Mouse (Mus musculus) embryonic facial prominence, embryonic 12.5 days (tissue): Measurements from ENCODE around the gene Grm5. TPM values are rescaled to one million over a fixed set of nuclear protein-coding genes. Genes with fewer than 3 reads are reported as not detected.

Experiments
- ATAC-seq: fragments of 200-750 bp; cut with Nextera tagmentation; 2 replicates; pipeline ENCODE4 v1.8.0; 2017; ENCODE audit not compliant: insufficient number of reproducible peaks, insufficient read depth, low FRiP score, low TSS enrichment
- H3K27ac ChIP-seq: fragments of 300-500 bp; sonication (generic); 2 replicates; pipeline ENCODE4 v1.5.1; 2016; ENCODE audit warnings: mild to moderate bottlenecking
- H3K27me3 ChIP-seq: fragments of 300-500 bp; sonication (generic); 2 replicates; pipeline ENCODE4 v1.6.1; 2016; ENCODE audit warnings: mild to moderate bottlenecking, moderate library complexity
- H3K36me3 ChIP-seq: fragments of 300-500 bp; sonication (generic); 2 replicates; pipeline ENCODE4 v1.6.1; 2016; ENCODE audit warnings: mild to moderate bottlenecking
- H3K4me1 ChIP-seq: fragments of 300-500 bp; sonication (generic); 2 replicates; pipeline ENCODE4 v1.6.1; 2016
- H3K4me2 ChIP-seq: fragments of 300-500 bp; sonication (generic); replicated peaks from 2 replicates; pipeline ENCODE4 v1.6.1; 2016; ENCODE audit warnings: mild to moderate bottlenecking, moderate library complexity
- H3K4me3 ChIP-seq: fragments of 300-500 bp; sonication (generic); 2 replicates; pipeline ENCODE4 v1.5.1; 2016; ENCODE audit warnings: mild to moderate bottlenecking
- H3K9ac ChIP-seq: fragments of 300-500 bp; sonication (generic); 2 replicates; pipeline ENCODE4 v1.6.1; 2016; ENCODE audit warnings: mild to moderate bottlenecking, moderate library complexity
- H3K9me3 ChIP-seq: fragments of 300-500 bp; sonication (generic); 2 replicates; pipeline ENCODE4 v1.6.1; 2016; ENCODE audit warnings: mild to moderate bottlenecking, moderate library complexity
- WGBS: fragments of 180-500 bp; shearing (Covaris S2); methylation state at CpG from one replicate; pipeline ENCODE4 v1.1.7; 2016; 5-methylcytosine and 5-hydroxymethylcytosine counted together
- polyA plus RNA-seq: library from polyadenylated mRNA; unstranded; fragments of >200 nt; fragmentation: Nextera tagmentation; extraction: Ambion mirVana; gene quantifications from 2 replicates; pipeline ENCODE4 v1.2.1, GENCODE M21; 2016

Gene Grm5
- 0.10 and 0.15 TPM in 2 replicates for polyA plus RNA-seq

- WGBS: 15% methylated on average over 2 of the region's 2 CpGs
- Histone ChIP-seq H3K36me3 (no peaks in the 10 kb centered on the region), H3K4me2 (peak within 1 kb of the TSS; percentile 46), H3K27ac (no peak within 1 kb of the TSS), H3K4me1 (no peaks in the 10 kb centered on the region), H3K9me3 (no peaks in the 10 kb centered on the region), H3K4me3 (peak within 1 kb of the TSS; percentile 25), H3K27me3 (peaks cover 28% of the 10 kb centered on the region), H3K9ac (no peak within 1 kb of the TSS)
- 0 out of 2 replicates have a peak, but pooled peaks have one; percentile 35 for ATAC-seq
These were observed at the start of gene Grm5 for GRCm38 (mm10) chr7:87583868-87584267. Grm5 (plus strand) TSS chr7:87584168.

GRCm38 (mm10) chr7:87539031-87539430 lies 44.9 kb upstream of the Grm5 start:
- H3K27me3 ChIP-seq: no peaks in the 10 kb centered on the region
- no peak overlapping the region for H3K9ac ChIP-seq
- H3K4me1 ChIP-seq: no peaks in the 10 kb centered on the region
- H3K4me3 ChIP-seq: no peak overlapping the region
- H3K27ac ChIP-seq: no peak overlapping the region
- no peak overlapping the region for H3K4me2 ChIP-seq
- no peaks in the 10 kb centered on the region for H3K36me3 ChIP-seq
- no peaks in the 10 kb centered on the region for H3K9me3 ChIP-seq
- no peak for ATAC-seq

GRCm38 (mm10) chr7:87565300-87565699 lies 18.7 kb upstream of the Grm5 start:
- 44% methylated on average over 1 of the region's 1 CpGs for WGBS
- Histone ChIP-seq H3K9ac (no peak overlapping the region), H3K9me3 (no peaks in the 10 kb centered on the region), H3K4me2 (no peak overlapping the region), H3K4me3 (no peak overlapping the region), H3K36me3 (no peaks in the 10 kb centered on the region), H3K4me1 (no peaks in the 10 kb centered on the region), H3K27me3 (no peaks in the 10 kb centered on the region), H3K27ac (no peak overlapping the region)
- no peak for ATAC-seq

GRCm38 (mm10) chr7:87566476-87566875 lies 17.5 kb upstream of the Grm5 start:
- H3K27me3 ChIP-seq: no peaks in the 10 kb centered on the region
- no peak overlapping the region for H3K27ac ChIP-seq
- no peak for ATAC-seq
- no peaks in the 10 kb centered on the region for H3K36me3 ChIP-seq
- H3K9ac ChIP-seq: no peak overlapping the region
- no peaks in the 10 kb centered on the region for H3K4me1 ChIP-seq
- no peaks in the 10 kb centered on the region for H3K9me3 ChIP-seq
- H3K4me2 ChIP-seq: no peak overlapping the region
- no peak overlapping the region for H3K4me3 ChIP-seq

- no peak overlapping the region for H3K27ac ChIP-seq
These were observed 323 bp downstream of the Grm5 start for GRCm38 (mm10) chr7:87584281-87584701.

GRCm38 (mm10) chr7:87586271-87586937 lies 2.4 kb downstream of the Grm5 start:
- no peak overlapping the region for H3K4me2 ChIP-seq
- ATAC-seq: no peak
- 13% methylated on average over 10 of the region's 10 CpGs for WGBS
- H3K4me1 ChIP-seq: no peaks in the 10 kb centered on the region
- no peaks in the 10 kb centered on the region for H3K36me3 ChIP-seq
- H3K27me3 ChIP-seq: peaks cover 28% of the 10 kb centered on the region
- no peaks in the 10 kb centered on the region for H3K9me3 ChIP-seq
- H3K27ac ChIP-seq: no peak overlapping the region
- no peak overlapping the region for H3K4me3 ChIP-seq
- H3K9ac ChIP-seq: no peak overlapping the region

More at GRCm38 (mm10) chr7:87584281-87584701, 323 bp downstream of the Grm5 start:
- H3K36me3 ChIP-seq: no peaks in the 10 kb centered on the region
- peak overlapping the region; percentile 46 for H3K4me2 ChIP-seq
- peak overlapping the region; percentile 25 for H3K4me3 ChIP-seq
- no peaks in the 10 kb centered on the region for H3K4me1 ChIP-seq
- ATAC-seq: peak; percentile 56; the same call in 1 of the 2 replicates
- peaks cover 28% of the 10 kb centered on the region for H3K27me3 ChIP-seq
- no peak overlapping the region for H3K9ac ChIP-seq
- under 1% methylated on average over 28 of the region's 28 CpGs for WGBS
- H3K9me3 ChIP-seq: no peaks in the 10 kb centered on the region

- Histone ChIP-seq H3K36me3 (no peaks in the 10 kb centered on the region), H3K4me3 (no peak overlapping the region), H3K9me3 (no peaks in the 10 kb centered on the region), H3K4me1 (no peaks in the 10 kb centered on the region), H3K9ac (no peak overlapping the region), H3K27me3 (peaks cover 28% of the 10 kb centered on the region), H3K27ac (no peak overlapping the region), H3K4me2 (no peak overlapping the region)
- ATAC-seq: no peak
- 21% methylated on average over 1 of the region's 1 CpGs for WGBS
These were observed 4.0 kb downstream of the Grm5 start for GRCm38 (mm10) chr7:87587976-87588375.

GRCm38 (mm10) chr7:87626251-87626650 lies 42.3 kb downstream of the Grm5 start:
- Histone ChIP-seq H3K4me1 (no peaks in the 10 kb centered on the region), H3K9ac (no peak overlapping the region), H3K4me2 (no peak overlapping the region), H3K9me3 (no peaks in the 10 kb centered on the region), H3K27me3 (no peaks in the 10 kb centered on the region), H3K27ac (no peak overlapping the region), H3K4me3 (no peak overlapping the region), H3K36me3 (no peaks in the 10 kb centered on the region)
- WGBS: 62% methylated on average over 2 of the region's 2 CpGs
- ATAC-seq: no peak

- H3K4me2 ChIP-seq: no peak overlapping the region
- H3K4me1 ChIP-seq: no peaks in the 10 kb centered on the region
- H3K27ac ChIP-seq: no peak overlapping the region
- H3K36me3 ChIP-seq: no peaks in the 10 kb centered on the region
- H3K4me3 ChIP-seq: no peak overlapping the region
- no peaks in the 10 kb centered on the region for H3K27me3 ChIP-seq
- no peak overlapping the region for H3K9ac ChIP-seq
- ATAC-seq: no peak
- WGBS: 47% methylated on average over 1 of the region's 1 CpGs
- no peaks in the 10 kb centered on the region for H3K9me3 ChIP-seq
These were observed 51.6 kb downstream of the Grm5 start for GRCm38 (mm10) chr7:87635530-87635929.

- H3K27ac ChIP-seq: no peak overlapping the region
- ATAC-seq: no peak
- H3K4me1 ChIP-seq: no peaks in the 10 kb centered on the region
- no peak overlapping the region for H3K9ac ChIP-seq
- H3K36me3 ChIP-seq: no peaks in the 10 kb centered on the region
- H3K27me3 ChIP-seq: no peaks in the 10 kb centered on the region
- 81% methylated on average over 3 of the region's 3 CpGs for WGBS
- H3K4me3 ChIP-seq: no peak overlapping the region
- H3K4me2 ChIP-seq: no peak overlapping the region
- H3K9me3 ChIP-seq: no peaks in the 10 kb centered on the region
These were observed 66.6 kb downstream of the Grm5 start for GRCm38 (mm10) chr7:87650610-87651009.

GRCm38 (mm10) chr7:87661794-87662193 lies 77.8 kb downstream of the Grm5 start:
- Histone ChIP-seq H3K27me3 (no peaks in the 10 kb centered on the region), H3K4me3 (no peak overlapping the region), H3K4me1 (no peaks in the 10 kb centered on the region), H3K27ac (no peak overlapping the region), H3K36me3 (no peaks in the 10 kb centered on the region), H3K9ac (no peak overlapping the region), H3K4me2 (no peak overlapping the region), H3K9me3 (no peaks in the 10 kb centered on the region)
- no peak for ATAC-seq
- 53% methylated on average over 3 of the region's 3 CpGs for WGBS

- 80% methylated on average over 2 of the region's 2 CpGs for WGBS
These were observed 80.1 kb downstream of the Grm5 start for GRCm38 (mm10) chr7:87664041-87664440.

More at GRCm38 (mm10) chr7:87664041-87664440, 80.1 kb downstream of the Grm5 start:
- no peak overlapping the region for H3K4me2 ChIP-seq
- H3K27me3 ChIP-seq: no peaks in the 10 kb centered on the region
- no peaks in the 10 kb centered on the region for H3K36me3 ChIP-seq
- no peak overlapping the region for H3K27ac ChIP-seq
- H3K4me1 ChIP-seq: no peaks in the 10 kb centered on the region
- H3K9ac ChIP-seq: no peak overlapping the region
- no peaks in the 10 kb centered on the region for H3K9me3 ChIP-seq
- ATAC-seq: no peak
- H3K4me3 ChIP-seq: no peak overlapping the region
